Mouse (Mus musculus): Measurements from ENCODE around the gene Cacnb3. TPM values are rescaled to one million over a fixed set of nuclear protein-coding genes. Genes with fewer than 3 reads are reported as not detected.

Cacnb3 gene
- polyA plus RNA-seq, 1 experiment from 2014 or later, result 124 TPM

GRCm38 (mm10) chr15:98673732-98674131, 43.1 kb downstream of the Cacnb3 start:
- Histone ChIP-seq H3K9ac (0 out of 2 replicates have a peak overlapping the region, but pooled peaks have one; percentile 73), H3K4me3 (no peak overlapping the region)

GRCm38 (mm10) chr15:98674284-98674993, 43.8 kb downstream of the Cacnb3 start:
- Histone ChIP-seq H3K9me3 (no peaks in the 10 kb centered on the region), H3K27me3 (peaks cover 7% of the 10 kb centered on the region; the same call in 1 of the 2 replicates), H3K4me3 (peak overlapping the region; percentile 56), H3K27ac (peak overlapping the region; percentile 71), H3K4me1 (replicated peaks) (peaks cover 39% of the 10 kb centered on the region), H3K36me3 (peaks cover 5% of the 10 kb centered on the region; the same call in 1 of the 2 replicates), H3K9ac (peak overlapping the region; percentile 73), H3K4me2 (peak overlapping the region; percentile 99)
- WGBS, result 20% methylated on average over 7 of the region's 7 CpGs
- peak; percentile 74 for ATAC-seq (ENCODE audit: low FRiP score)

More at GRCm38 (mm10) chr15:98673732-98674131, 43.1 kb downstream of the Cacnb3 start:
- no peaks in the 10 kb centered on the region for H3K9me3 ChIP-seq
- peaks cover 39% of the 10 kb centered on the region for H3K4me1 ChIP-seq (replicated peaks)
- no peak for ATAC-seq (ENCODE audit: low FRiP score)
- H3K27ac ChIP-seq, result peak overlapping the region; percentile 71; the same call in 1 of the 2 replicates
- H3K4me2 ChIP-seq, result peak overlapping the region; percentile 99
- WGBS, result 86% methylated on average over 7 of the region's 7 CpGs
- H3K27me3 ChIP-seq, result peaks cover 1% of the 10 kb centered on the region; the same call in 1 of the 2 replicates
- H3K36me3 ChIP-seq, result peaks cover 5% of the 10 kb centered on the region; the same call in 1 of the 2 replicates

- H3K9ac ChIP-seq, result peak overlapping the region; percentile 73
- H3K4me2 ChIP-seq, result peak overlapping the region; percentile 99
- no peaks in the 10 kb centered on the region for H3K9me3 ChIP-seq
- 17% methylated on average over 11 of the region's 11 CpGs for WGBS
- H3K36me3 ChIP-seq, result peaks cover 5% of the 10 kb centered on the region; the same call in 1 of the 2 replicates
- peaks cover 39% of the 10 kb centered on the region for H3K4me1 ChIP-seq (replicated peaks)
- 0 out of 2 replicates have a peak, but pooled peaks have one; percentile 14 for ATAC-seq (ENCODE audit: low FRiP score)
- H3K27me3 ChIP-seq, result peaks cover 12% of the 10 kb centered on the region
- H3K4me3 ChIP-seq, result peak overlapping the region; percentile 56
- peak overlapping the region; percentile 71 for H3K27ac ChIP-seq
Observed at GRCm38 (mm10) chr15:98674994-98675545, 44.4 kb downstream of the Cacnb3 start.

- peaks cover 12% of the 10 kb centered on the region for H3K27me3 ChIP-seq
- WGBS, result 9% methylated on average over 14 of the region's 14 CpGs
- no peaks in the 10 kb centered on the region for H3K36me3 ChIP-seq
- no peak for ATAC-seq (ENCODE audit: low FRiP score)
- H3K4me3 ChIP-seq, result peak overlapping the region; percentile 56
- peak overlapping the region; percentile 71 for H3K27ac ChIP-seq
- H3K9me3 ChIP-seq, result no peaks in the 10 kb centered on the region
- H3K4me2 ChIP-seq, result peak overlapping the region; percentile 99
- peaks cover 39% of the 10 kb centered on the region for H3K4me1 ChIP-seq (replicated peaks)
- H3K9ac ChIP-seq, result peak overlapping the region; percentile 73
Observed at GRCm38 (mm10) chr15:98675634-98676250, 45.1 kb downstream of the Cacnb3 start.

GRCm38 (mm10) chr15:98676471-98676870, 45.8 kb downstream of the Cacnb3 start:
- peak overlapping the region; percentile 73 for H3K9ac ChIP-seq
- no peaks in the 10 kb centered on the region for H3K9me3 ChIP-seq
- H3K27me3 ChIP-seq, result peaks cover 16% of the 10 kb centered on the region
- H3K4me2 ChIP-seq, result peak overlapping the region; percentile 99
- ATAC-seq (ENCODE audit: low FRiP score), result no peak
- H3K4me3 ChIP-seq, result peak overlapping the region; percentile 56
- 2% methylated on average over 9 of the region's 9 CpGs for WGBS
- no peak overlapping the region for H3K27ac ChIP-seq
- H3K4me1 ChIP-seq (replicated peaks), result peaks cover 39% of the 10 kb centered on the region
- H3K36me3 ChIP-seq, result no peaks in the 10 kb centered on the region

- ATAC-seq (ENCODE audit: low FRiP score), result peak; percentile 93
- 0% methylated on average over 34 of the region's 37 CpGs for WGBS
- no peaks in the 10 kb centered on the region for H3K36me3 ChIP-seq
- H3K27me3 ChIP-seq, result peaks cover 16% of the 10 kb centered on the region
- H3K27ac ChIP-seq, result no peak within 1 kb of the TSS
- no peaks in the 10 kb centered on the region for H3K9me3 ChIP-seq
- peak within 1 kb of the TSS; percentile 73 for H3K9ac ChIP-seq
- H3K4me3 ChIP-seq, result peak within 1 kb of the TSS; percentile 56
- peak within 1 kb of the TSS; percentile 99 for H3K4me2 ChIP-seq
- peaks cover 39% of the 10 kb centered on the region for H3K4me1 ChIP-seq (replicated peaks)
Observed at GRCm38 (mm10) chr15:98676940-98677728, 46.5 kb downstream of the Cacnb3 start, which contains the start of gene Rnd1. Rnd1 (minus strand) TSS chr15:98677461.

- ATAC-seq (ENCODE audit: low FRiP score), result no peak
- Histone ChIP-seq H3K4me3 (no peak overlapping the region), H3K9ac (no peak overlapping the region), H3K36me3 (no peaks in the 10 kb centered on the region), H3K4me2 (peak overlapping the region; percentile 99; the same call in 1 of the 2 replicates), H3K27ac (no peak overlapping the region), H3K27me3 (peaks cover 16% of the 10 kb centered on the region), H3K9me3 (no peaks in the 10 kb centered on the region), H3K4me1 (replicated peaks) (peaks cover 39% of the 10 kb centered on the region)
- 77% methylated on average over 7 of the region's 7 CpGs for WGBS
Observed at GRCm38 (mm10) chr15:98677977-98678376, 47.3 kb downstream of the Cacnb3 start.

GRCm38 (mm10) chr15:98680660-98681059, 50.0 kb downstream of the Cacnb3 start:
- 93% methylated on average over 8 of the region's 8 CpGs for WGBS
- Histone ChIP-seq H3K27me3 (peaks cover 16% of the 10 kb centered on the region), H3K9me3 (no peaks in the 10 kb centered on the region), H3K4me3 (no peak overlapping the region), H3K36me3 (no peaks in the 10 kb centered on the region), H3K9ac (no peak overlapping the region), H3K4me1 (replicated peaks) (peaks cover 21% of the 10 kb centered on the region), H3K4me2 (no peak overlapping the region), H3K27ac (no peak overlapping the region)
- ATAC-seq (ENCODE audit: low FRiP score), result no peak

- 90% methylated on average over 7 of the region's 7 CpGs for WGBS
- ATAC-seq (ENCODE audit: low FRiP score), result no peak
- H3K4me2 ChIP-seq, result no peak overlapping the region
- peaks cover 11% of the 10 kb centered on the region for H3K4me1 ChIP-seq (replicated peaks)
- H3K36me3 ChIP-seq, result no peaks in the 10 kb centered on the region
- no peak overlapping the region for H3K4me3 ChIP-seq
- peaks cover 16% of the 10 kb centered on the region for H3K27me3 ChIP-seq
- no peak overlapping the region for H3K27ac ChIP-seq
- no peaks in the 10 kb centered on the region for H3K9me3 ChIP-seq
- no peak overlapping the region for H3K9ac ChIP-seq
Observed at GRCm38 (mm10) chr15:98681633-98682032, 51.0 kb downstream of the Cacnb3 start.

- 74% methylated on average over 10 of the region's 10 CpGs for WGBS
- peaks cover 16% of the 10 kb centered on the region for H3K27me3 ChIP-seq
- no peak overlapping the region for H3K4me3 ChIP-seq
- H3K9ac ChIP-seq, result no peak overlapping the region
- ATAC-seq (ENCODE audit: low FRiP score), result no peak
- H3K4me1 ChIP-seq (replicated peaks), result no peaks in the 10 kb centered on the region
- H3K9me3 ChIP-seq, result no peaks in the 10 kb centered on the region
- H3K4me2 ChIP-seq, result no peak overlapping the region
- no peaks in the 10 kb centered on the region for H3K36me3 ChIP-seq
- no peak overlapping the region for H3K27ac ChIP-seq
Observed at GRCm38 (mm10) chr15:98683177-98683576, 52.5 kb downstream of the Cacnb3 start.

GRCm38 (mm10) chr15:98683746-98684145, 53.1 kb downstream of the Cacnb3 start:
- H3K4me2 ChIP-seq, result no peak overlapping the region
- H3K36me3 ChIP-seq, result no peaks in the 10 kb centered on the region
- WGBS, result 89% methylated on average over 1 of the region's 1 CpGs
- H3K9ac ChIP-seq, result no peak overlapping the region
- H3K4me1 ChIP-seq (replicated peaks), result no peaks in the 10 kb centered on the region
- no peak overlapping the region for H3K27ac ChIP-seq
- H3K9me3 ChIP-seq, result no peaks in the 10 kb centered on the region
- H3K27me3 ChIP-seq, result peaks cover 14% of the 10 kb centered on the region
- ATAC-seq (ENCODE audit: low FRiP score), result no peak
- H3K4me3 ChIP-seq, result no peak overlapping the region
